22 mouse cellular contexts compared by ENCODE assay signal in the genomic region with DNA sequence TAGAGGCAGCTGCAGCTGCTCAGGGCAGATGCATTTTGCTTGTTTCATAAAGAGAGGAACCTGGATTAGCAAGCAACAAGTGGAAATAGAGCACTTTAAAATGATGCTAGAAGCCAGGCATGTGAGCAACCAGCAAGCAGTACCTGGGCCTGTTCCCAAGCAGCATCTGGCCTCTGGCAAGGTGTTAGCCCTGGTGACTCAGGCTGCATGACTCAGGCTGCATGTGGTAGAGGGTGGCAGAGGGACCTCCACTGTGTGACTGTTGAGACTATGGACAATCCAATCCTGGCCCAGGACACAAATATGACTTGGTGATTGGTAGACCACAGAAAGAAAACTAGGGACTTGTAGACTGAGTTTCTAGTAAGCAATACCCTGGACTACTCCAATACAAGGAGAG.
"Had no signal": no experiment of that assay in that cellular context is flagged by ENCODE, and none has a peak within 500 bp of the region (broad histone marks: within the 10 kb centered on the region; RNA-seq: fewer than 3 reads in every experiment).

No protein-coding gene starts in this region.

- H3K9me3 ChIP-seq: kidney, embryonic 15.5 days; liver, embryonic 15.5 days; lung, embryonic 15.5 days; neural tube, embryonic 13.5 days had no signal

- H3K27me3 ChIP-seq: kidney, embryonic 15.5 days; limb, embryonic 13.5 days; liver, embryonic 12.5 days; liver, embryonic 15.5 days; lung, embryonic 15.5 days; midbrain, embryonic 13.5 days; neural tube, embryonic 13.5 days had no signal

- H3K36me3 ChIP-seq: kidney, embryonic 15.5 days; limb, embryonic 13.5 days; liver, embryonic 12.5 days; liver, embryonic 15.5 days; lung, embryonic 15.5 days; midbrain, embryonic 10.5 days; midbrain, embryonic 13.5 days; neural tube, embryonic 13.5 days had no signal

- ATAC-seq: liver, embryonic 12.5 days; midbrain, embryonic 13.5 days; midbrain, embryonic 16.5 days had no signal

- H3K27ac ChIP-seq: kidney, embryonic 15.5 days; left cerebral cortex, adult 2 months; limb, embryonic 13.5 days; liver, embryonic 12.5 days; liver, embryonic 15.5 days; lung, embryonic 15.5 days; midbrain, embryonic 10.5 days; midbrain, embryonic 13.5 days; neural tube, embryonic 13.5 days had no signal

- DNase-seq: kidney, postnatal 10 days; kidney, postnatal 36 days; layer of hippocampus, postnatal 36 days; liver; lung, adult 18-20 months; lung, postnatal 10 days; lung, postnatal 36 days; retina, postnatal 1 day; thymus, adult 18-20 months; thymus, postnatal 36 days had no signal

- H3K4me3 ChIP-seq: kidney, embryonic 15.5 days; left cerebral cortex, adult 2 months; limb, embryonic 13.5 days; liver, embryonic 12.5 days; liver, embryonic 15.5 days; lung, embryonic 15.5 days; midbrain, embryonic 10.5 days; midbrain, embryonic 13.5 days; myocyte; neural tube, embryonic 13.5 days had no signal

- H3K4me2 ChIP-seq: kidney, embryonic 15.5 days; limb, embryonic 13.5 days; liver, embryonic 12.5 days; liver, embryonic 15.5 days; lung, embryonic 15.5 days; midbrain, embryonic 13.5 days; neural tube, embryonic 13.5 days had no signal

- H3K9ac ChIP-seq: kidney, embryonic 15.5 days; limb, embryonic 13.5 days; liver, embryonic 12.5 days; liver, embryonic 15.5 days; lung, embryonic 15.5 days; midbrain, embryonic 13.5 days; neural tube, embryonic 13.5 days had no signal

- H3K4me1 ChIP-seq: kidney, embryonic 15.5 days; limb, embryonic 13.5 days; liver, embryonic 12.5 days; liver, embryonic 15.5 days; lung, embryonic 15.5 days; megakaryocyte, embryonic 14.5 days; midbrain, embryonic 10.5 days; midbrain, embryonic 13.5 days; neural tube, embryonic 13.5 days had no signal
